Mouse (Mus musculus): Measurements from ENCODE around the gene Sik2. TPM values are rescaled to one million over a fixed set of nuclear protein-coding genes. Genes with fewer than 3 reads are reported as not detected.

Sik2 gene
- polyA plus RNA-seq, 1 experiment from 2014 or later: 14.2 TPM

DNA sequence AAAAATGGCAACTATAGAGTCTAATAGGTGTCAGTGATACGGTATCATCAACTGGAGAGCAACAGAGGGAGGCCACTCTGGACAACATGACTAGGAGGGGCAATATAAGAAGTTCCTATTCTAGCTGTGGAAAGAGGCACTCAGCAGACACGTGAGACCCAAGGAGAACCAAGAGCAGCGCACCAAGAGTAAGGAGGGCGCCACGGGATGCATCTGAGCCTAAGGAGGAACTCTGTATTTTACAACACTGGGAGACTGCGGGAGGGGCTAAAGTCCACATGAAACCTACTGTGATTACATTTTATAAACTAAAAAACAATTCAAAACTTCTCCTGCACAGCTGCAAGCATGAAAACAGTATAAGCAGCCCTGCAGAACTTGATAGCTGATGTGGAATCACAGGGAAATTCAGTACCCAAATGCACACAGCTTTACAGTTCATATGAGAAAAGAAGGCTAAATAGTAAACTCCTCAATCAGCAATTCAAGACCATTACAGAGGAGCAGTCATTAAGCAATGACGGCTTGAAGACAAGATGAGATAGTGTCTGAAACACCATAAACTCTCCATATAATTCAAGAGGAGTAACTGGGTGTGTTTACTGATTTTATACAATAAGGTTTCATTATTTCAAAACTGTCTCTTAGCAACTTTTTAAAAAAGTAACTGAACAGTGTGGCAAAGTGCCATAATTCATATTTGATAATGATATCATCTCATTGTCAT lies 60.6 kb downstream of the Sik2 start:
- H3K4me3 ChIP-seq (ENCODE audit: low read depth, low read length): no peak overlapping the region
- no peak overlapping the region for H3K9ac ChIP-seq (replicated peaks; ENCODE audit: low read length)
- DNase-seq (ENCODE audit: low spot score) (no peak), ATAC-seq (replicated peaks; ENCODE audit: insufficient number of reproducible peaks, low FRiP score, low TSS enrichment, low read depth) (no peak)
- no peaks in the 10 kb centered on the region for H3K9me3 ChIP-seq (replicated peaks; ENCODE audit: control insufficient read depth, low read length)
- no peaks in the 10 kb centered on the region for H3K36me3 ChIP-seq (replicated peaks; ENCODE audit: control insufficient read depth, insufficient read depth, low read depth, low read length)
- H3K27ac ChIP-seq (replicated peaks; ENCODE audit: low read depth, low read length): no peak overlapping the region
- 95% methylated on average over 7 of the region's 7 CpGs for WGBS
- H3K27me3 ChIP-seq (ENCODE audit: control insufficient read depth, insufficient read depth, low read length): no peaks in the 10 kb centered on the region
- H3K4me2 ChIP-seq (ENCODE audit: low read depth, low read length): no peak overlapping the region
- H3K4me1 ChIP-seq (ENCODE audit: control insufficient read depth, insufficient read depth, low read length): no peaks in the 10 kb centered on the region

DNA sequence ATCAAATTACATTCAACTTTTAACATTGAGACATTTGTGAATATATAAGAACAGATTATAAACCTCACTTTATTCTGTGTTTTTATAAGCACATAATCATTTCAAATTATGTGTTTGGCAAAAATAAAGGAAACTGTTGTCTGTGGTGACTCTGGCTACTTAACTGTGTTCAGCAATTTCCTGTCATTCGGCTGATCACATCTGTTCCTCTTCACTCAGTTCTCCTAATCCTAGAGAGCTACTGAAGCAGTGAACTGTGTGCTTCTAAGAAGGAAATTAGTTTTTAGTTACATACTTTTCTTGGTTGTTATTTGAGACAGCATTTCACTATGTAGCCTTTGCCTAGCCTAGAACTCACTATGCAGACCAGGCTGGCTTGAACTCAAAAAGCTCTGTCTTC lies 62.5 kb downstream of the Sik2 start:
- 10% methylated on average over 1 of the region's 1 CpGs for WGBS

DNA sequence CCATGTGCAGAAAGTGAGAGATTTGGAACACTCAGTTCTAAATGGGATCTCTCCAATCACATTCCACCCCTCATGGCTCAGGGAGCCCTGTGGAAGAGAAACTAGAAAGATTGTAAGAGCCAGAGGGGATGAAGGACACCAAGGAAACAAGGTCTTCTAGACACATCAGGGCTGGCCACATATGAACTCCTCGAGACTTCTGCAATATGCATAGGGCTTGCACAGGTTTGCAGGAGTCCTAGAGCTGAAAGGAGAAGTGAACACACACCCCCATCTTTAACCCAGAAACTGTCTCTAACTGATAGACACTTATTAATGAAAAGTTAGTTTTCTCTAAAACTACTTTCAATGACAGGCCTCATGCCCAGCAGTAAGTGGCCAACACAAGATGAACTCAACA lies 64.0 kb downstream of the Sik2 start:
- Histone ChIP-seq H3K9me3 (replicated peaks; ENCODE audit: control insufficient read depth, low read length) (no peaks in the 10 kb centered on the region), H3K4me2 (ENCODE audit: low read depth, low read length) (no peak overlapping the region), H3K4me3 (ENCODE audit: low read depth, low read length) (no peak overlapping the region), H3K4me1 (ENCODE audit: control insufficient read depth, insufficient read depth, low read length) (no peaks in the 10 kb centered on the region), H3K27me3 (ENCODE audit: control insufficient read depth, insufficient read depth, low read length) (no peaks in the 10 kb centered on the region), H3K36me3 (replicated peaks; ENCODE audit: control insufficient read depth, insufficient read depth, low read depth, low read length) (no peaks in the 10 kb centered on the region), H3K27ac (replicated peaks; ENCODE audit: low read depth, low read length) (no peak overlapping the region), H3K9ac (replicated peaks; ENCODE audit: low read length) (no peak overlapping the region)
- ATAC-seq (replicated peaks; ENCODE audit: insufficient number of reproducible peaks, low FRiP score, low TSS enrichment, low read depth) (no peak), DNase-seq (ENCODE audit: low spot score) (no peak)
- 92% methylated on average over 1 of the region's 1 CpGs for WGBS

More for the DNA sequence above, 62.5 kb downstream of the Sik2 start:
- DNase-seq (ENCODE audit: low spot score) (peak; percentile 14), ATAC-seq (replicated peaks; ENCODE audit: insufficient number of reproducible peaks, low FRiP score, low TSS enrichment, low read depth) (no peak)
- Histone ChIP-seq H3K27ac (replicated peaks; ENCODE audit: low read depth, low read length) (no peak overlapping the region), H3K4me1 (ENCODE audit: control insufficient read depth, insufficient read depth, low read length) (no peaks in the 10 kb centered on the region), H3K4me3 (ENCODE audit: low read depth, low read length) (no peak overlapping the region), H3K4me2 (ENCODE audit: low read depth, low read length) (no peak overlapping the region), H3K27me3 (ENCODE audit: control insufficient read depth, insufficient read depth, low read length) (no peaks in the 10 kb centered on the region), H3K9me3 (replicated peaks; ENCODE audit: control insufficient read depth, low read length) (no peaks in the 10 kb centered on the region), H3K36me3 (replicated peaks; ENCODE audit: control insufficient read depth, insufficient read depth, low read depth, low read length) (no peaks in the 10 kb centered on the region), H3K9ac (replicated peaks; ENCODE audit: low read length) (no peak overlapping the region)

DNA sequence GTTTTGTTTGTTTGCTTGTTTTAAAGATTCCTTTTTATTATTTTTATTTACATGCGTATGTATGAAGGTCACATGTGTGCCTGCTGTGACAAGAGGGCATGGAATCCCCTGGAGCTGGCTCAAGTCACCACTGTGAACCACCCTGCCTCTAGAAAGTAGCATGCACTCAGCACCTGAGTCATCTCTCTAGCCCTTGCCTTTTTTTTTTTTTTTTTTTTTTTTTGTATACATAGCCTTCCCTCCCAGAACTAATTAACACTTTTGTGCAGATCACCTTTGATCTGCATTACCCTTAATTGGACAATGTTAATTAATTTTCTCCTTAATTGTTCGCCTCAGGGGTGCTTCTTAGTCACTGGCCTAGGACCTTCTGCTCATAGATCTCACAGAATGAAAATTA lies 66.2 kb downstream of the Sik2 start:
- no peak overlapping the region for H3K4me2 ChIP-seq (ENCODE audit: low read depth, low read length)
- no peak overlapping the region for H3K9ac ChIP-seq (replicated peaks; ENCODE audit: low read length)
- H3K36me3 ChIP-seq (replicated peaks; ENCODE audit: control insufficient read depth, insufficient read depth, low read depth, low read length): no peaks in the 10 kb centered on the region
- no peaks in the 10 kb centered on the region for H3K4me1 ChIP-seq (ENCODE audit: control insufficient read depth, insufficient read depth, low read length)
- H3K4me3 ChIP-seq (ENCODE audit: low read depth, low read length): no peak overlapping the region
- no peak for ATAC-seq (replicated peaks; ENCODE audit: insufficient number of reproducible peaks, low FRiP score, low TSS enrichment, low read depth)
- no peak overlapping the region for H3K27ac ChIP-seq (replicated peaks; ENCODE audit: low read depth, low read length)
- DNase-seq (ENCODE audit: low spot score): no peak
- no peaks in the 10 kb centered on the region for H3K27me3 ChIP-seq (ENCODE audit: control insufficient read depth, insufficient read depth, low read length)
- no peaks in the 10 kb centered on the region for H3K9me3 ChIP-seq (replicated peaks; ENCODE audit: control insufficient read depth, low read length)
- WGBS: 87% methylated on average over 2 of the region's 2 CpGs

DNA sequence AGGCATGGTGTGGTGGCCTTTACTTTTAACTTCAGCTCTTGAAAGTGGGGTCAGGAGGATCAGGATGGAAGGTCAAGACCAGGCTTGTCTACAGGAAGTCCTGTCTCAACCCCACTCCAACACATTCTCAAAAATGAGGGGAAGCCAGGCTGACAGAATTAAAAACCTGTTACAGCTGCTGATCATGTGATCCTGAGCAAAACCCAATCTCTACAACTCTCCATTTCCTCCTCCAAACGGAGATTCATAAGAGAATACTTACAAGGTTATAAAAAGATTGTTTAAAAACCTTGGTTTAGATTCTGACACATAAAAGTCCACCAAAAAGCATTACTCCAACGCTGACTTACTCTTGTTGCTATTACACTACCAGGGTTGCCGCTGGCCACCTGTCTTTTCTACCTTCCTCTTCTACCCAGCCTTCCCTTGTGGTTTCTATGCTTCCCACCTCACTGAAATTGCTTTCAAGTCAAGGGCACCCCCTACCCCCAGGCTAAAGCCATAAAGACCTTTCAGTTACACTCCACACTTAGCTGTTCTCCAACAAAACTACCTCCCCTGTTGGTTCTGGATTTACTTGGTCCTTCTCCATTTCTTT lies 67.0 kb downstream of the Sik2 start:
- Histone ChIP-seq H3K9ac (replicated peaks; ENCODE audit: low read length) (no peak overlapping the region), H3K4me1 (ENCODE audit: control insufficient read depth, insufficient read depth, low read length) (no peaks in the 10 kb centered on the region), H3K4me3 (ENCODE audit: low read depth, low read length) (no peak overlapping the region), H3K27ac (replicated peaks; ENCODE audit: low read depth, low read length) (no peak overlapping the region), H3K9me3 (replicated peaks; ENCODE audit: control insufficient read depth, low read length) (no peaks in the 10 kb centered on the region), H3K27me3 (ENCODE audit: control insufficient read depth, insufficient read depth, low read length) (no peaks in the 10 kb centered on the region), H3K4me2 (ENCODE audit: low read depth, low read length) (no peak overlapping the region), H3K36me3 (replicated peaks; ENCODE audit: control insufficient read depth, insufficient read depth, low read depth, low read length) (no peaks in the 10 kb centered on the region)
- 81% methylated on average over 3 of the region's 3 CpGs for WGBS
- ATAC-seq (replicated peaks; ENCODE audit: insufficient number of reproducible peaks, low FRiP score, low TSS enrichment, low read depth): no peak
- DNase-seq (ENCODE audit: low spot score): no peak

DNA sequence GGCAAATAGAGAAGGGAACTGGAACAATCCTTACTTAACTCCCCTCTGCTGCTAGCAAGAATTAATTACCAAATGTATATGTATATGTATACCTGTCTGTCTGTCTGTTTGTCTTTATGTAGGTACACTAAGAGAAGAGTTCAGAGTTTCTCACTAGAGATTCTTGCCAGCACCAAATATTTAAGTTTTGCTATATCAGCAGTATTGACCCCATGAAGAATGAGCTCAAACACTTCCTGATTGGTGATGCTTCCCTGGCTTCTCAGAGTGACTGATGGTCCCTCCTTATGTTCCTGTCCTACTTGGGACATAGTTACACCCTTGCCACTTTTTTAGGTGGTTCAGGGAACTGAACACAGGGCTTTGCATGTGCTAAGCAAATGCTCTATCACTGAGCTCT lies 78.9 kb downstream of the Sik2 start:
- H3K4me1 ChIP-seq (ENCODE audit: control insufficient read depth, insufficient read depth, low read length): no peaks in the 10 kb centered on the region
- no peak overlapping the region for H3K4me3 ChIP-seq (ENCODE audit: low read depth, low read length)
- H3K9me3 ChIP-seq (replicated peaks; ENCODE audit: control insufficient read depth, low read length): no peaks in the 10 kb centered on the region
- H3K4me2 ChIP-seq (ENCODE audit: low read depth, low read length): no peak overlapping the region
- H3K9ac ChIP-seq (replicated peaks; ENCODE audit: low read length): no peak overlapping the region
- H3K27me3 ChIP-seq (ENCODE audit: control insufficient read depth, insufficient read depth, low read length): no peaks in the 10 kb centered on the region
- 0 out of 2 replicates have a peak, but pooled peaks cover 2% of the 10 kb centered on the region for H3K36me3 ChIP-seq (replicated peaks; ENCODE audit: control insufficient read depth, insufficient read depth, low read depth, low read length)
- no peak overlapping the region for H3K27ac ChIP-seq (replicated peaks; ENCODE audit: low read depth, low read length)
- DNase-seq (ENCODE audit: low spot score): no peak
- ATAC-seq (replicated peaks; ENCODE audit: insufficient number of reproducible peaks, low FRiP score, low TSS enrichment, low read depth): no peak

DNA sequence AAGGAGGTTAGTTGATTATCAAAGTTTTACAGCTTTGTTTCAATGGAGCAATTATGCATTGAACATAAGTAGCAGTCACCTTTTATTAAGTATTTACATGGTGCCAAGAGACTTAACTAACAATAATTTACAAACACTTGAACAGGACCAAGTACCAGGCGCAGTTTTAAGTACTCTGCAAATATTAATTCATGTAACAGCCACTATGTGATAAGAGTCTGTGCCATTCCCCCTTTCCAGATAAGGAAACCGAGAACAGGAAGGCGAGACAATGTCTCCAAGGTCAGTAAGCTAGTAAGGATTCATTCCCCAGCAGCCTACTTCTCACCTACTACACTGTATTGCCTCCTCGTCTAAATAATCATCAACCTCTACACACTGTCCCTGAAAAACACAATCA lies 83.1 kb downstream of the Sik2 start:
- DNase-seq (ENCODE audit: low spot score) (no peak), ATAC-seq (replicated peaks; ENCODE audit: insufficient number of reproducible peaks, low FRiP score, low TSS enrichment, low read depth) (no peak)
- H3K4me1 ChIP-seq (ENCODE audit: control insufficient read depth, insufficient read depth, low read length): no peaks in the 10 kb centered on the region
- no peak overlapping the region for H3K27ac ChIP-seq (replicated peaks; ENCODE audit: low read depth, low read length)
- H3K9me3 ChIP-seq (replicated peaks; ENCODE audit: control insufficient read depth, low read length): no peaks in the 10 kb centered on the region
- no peak overlapping the region for H3K4me2 ChIP-seq (ENCODE audit: low read depth, low read length)
- 87% methylated on average over 4 of the region's 4 CpGs for WGBS
- no peak overlapping the region for H3K9ac ChIP-seq (replicated peaks; ENCODE audit: low read length)
- H3K27me3 ChIP-seq (ENCODE audit: control insufficient read depth, insufficient read depth, low read length): no peaks in the 10 kb centered on the region
- H3K36me3 ChIP-seq (replicated peaks; ENCODE audit: control insufficient read depth, insufficient read depth, low read depth, low read length): no peaks in the 10 kb centered on the region
- no peak overlapping the region for H3K4me3 ChIP-seq (ENCODE audit: low read depth, low read length)

DNA sequence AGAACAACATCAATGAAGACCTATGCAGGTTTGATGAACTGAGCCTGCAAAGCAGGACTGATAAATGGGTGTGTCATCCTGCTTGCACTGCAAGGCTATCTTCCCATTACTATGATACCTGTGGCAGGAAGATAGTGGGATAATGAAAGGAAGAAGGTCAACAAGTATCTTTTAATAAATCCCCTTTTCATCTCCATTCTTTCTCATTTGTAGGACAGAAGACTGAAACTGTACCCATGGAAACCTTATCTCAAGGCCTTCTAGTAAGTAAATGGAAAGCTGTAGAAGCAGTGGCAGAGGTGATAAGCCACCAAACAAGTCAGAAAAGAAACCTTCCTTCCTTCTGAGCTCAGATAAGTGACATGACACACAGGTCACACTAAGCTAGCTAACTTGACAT lies 84.4 kb downstream of the Sik2 start:
- Histone ChIP-seq H3K9ac (replicated peaks; ENCODE audit: low read length) (no peak overlapping the region), H3K36me3 (replicated peaks; ENCODE audit: control insufficient read depth, insufficient read depth, low read depth, low read length) (no peaks in the 10 kb centered on the region), H3K27me3 (ENCODE audit: control insufficient read depth, insufficient read depth, low read length) (no peaks in the 10 kb centered on the region), H3K27ac (replicated peaks; ENCODE audit: low read depth, low read length) (no peak overlapping the region), H3K4me1 (ENCODE audit: control insufficient read depth, insufficient read depth, low read length) (no peaks in the 10 kb centered on the region), H3K9me3 (replicated peaks; ENCODE audit: control insufficient read depth, low read length) (no peaks in the 10 kb centered on the region), H3K4me3 (ENCODE audit: low read depth, low read length) (no peak overlapping the region), H3K4me2 (ENCODE audit: low read depth, low read length) (no peak overlapping the region)
- DNase-seq (ENCODE audit: low spot score) (no peak), ATAC-seq (replicated peaks; ENCODE audit: insufficient number of reproducible peaks, low FRiP score, low TSS enrichment, low read depth) (no peak)

Measured in embryonic facial prominence, embryonic 11.5 days (tissue).